Mouse (Mus musculus): Measurements from ENCODE around the gene Slc6a11.

DNA sequence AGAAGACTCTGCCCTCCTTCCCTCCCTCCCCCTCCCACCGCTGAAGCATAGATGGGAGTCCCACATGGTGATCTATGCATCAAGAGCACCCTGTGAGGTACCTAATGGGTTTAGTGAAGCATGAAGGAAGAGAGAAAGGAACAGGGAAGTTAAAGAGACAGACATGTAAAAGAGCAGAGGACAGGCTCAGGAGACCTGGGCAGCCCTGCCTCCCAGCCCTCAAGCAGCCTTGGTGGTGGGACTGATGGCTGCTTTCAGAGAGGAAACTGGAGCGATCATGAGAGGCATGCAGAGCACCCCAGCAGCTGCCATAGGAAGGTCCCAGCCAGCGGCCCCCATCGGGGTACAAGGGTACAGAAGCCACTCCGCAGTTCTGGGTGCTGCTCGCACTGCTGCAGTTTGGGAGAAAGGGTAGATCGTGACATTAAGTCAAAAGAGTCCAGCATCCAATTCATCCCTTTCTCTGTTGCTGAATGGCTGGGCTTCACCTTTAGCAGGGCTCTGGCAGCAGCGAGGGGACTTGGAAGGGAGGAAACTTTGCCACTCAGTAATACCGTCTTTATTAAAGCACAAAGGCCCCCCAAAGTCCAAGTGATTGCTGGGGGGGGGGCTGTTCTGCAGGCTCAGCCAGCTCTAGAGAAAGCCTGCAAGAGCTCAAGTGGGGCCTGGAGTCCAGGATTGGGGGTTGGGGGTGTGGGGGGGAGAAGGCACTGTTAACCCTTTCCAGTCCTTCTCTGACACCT lies 43.5 kb downstream of the Slc6a11 start:
- no peak for TF ChIP-seq BHLHE40 (IDR thresholded peaks at IDR 0.05; ENCODE audit: borderline replicate concordance, low read depth, low read length)
- TF ChIP-seq CHD1 (IDR thresholded peaks at IDR 0.05; ENCODE audit: low read depth, low read length) = no peak
- no peak for TF ChIP-seq CTCF (IDR thresholded peaks at IDR 0.05 in 2 of 3, conservative IDR thresholded peaks at IDR 0.05 in 1 of 3; ENCODE audit: control insufficient read depth in 1 of 3, insufficient read depth in 1 of 3, low read depth in 2 of 3, low read length in 3 of 3, poor library complexity in 1 of 3, severe bottlenecking in 1 of 3)
- no peak for TF ChIP-seq EP300 (IDR thresholded peaks at IDR 0.05; ENCODE audit: low read depth in 1 of 2, low read length in 2 of 2)
- no peak for TF ChIP-seq MAX (IDR thresholded peaks at IDR 0.05; ENCODE audit: low read length)
- TF ChIP-seq UBTF (IDR thresholded peaks at IDR 0.05; ENCODE audit: borderline replicate concordance, insufficient read depth, low read depth, low read length) = no peak
- no peak for TF ChIP-seq CHD2 (IDR thresholded peaks at IDR 0.05; ENCODE audit: low read length)
- TF ChIP-seq ELF1 (IDR thresholded peaks at IDR 0.05; ENCODE audit: low read depth, low read length) = no peak
- TF ChIP-seq POLR2A (IDR thresholded peaks at IDR 0.05; ENCODE audit: control insufficient read depth in 1 of 2, insufficient read depth in 1 of 2, low read depth in 1 of 2, low read length in 2 of 2, poor library complexity in 1 of 2) = no peak
- no peak for TF ChIP-seq TAL1 (IDR thresholded peaks at IDR 0.05; ENCODE audit: low read length)
- TF ChIP-seq HCFC1 (IDR thresholded peaks at IDR 0.05; ENCODE audit: low read depth, low read length) = no peak
- TF ChIP-seq NELFE (IDR thresholded peaks at IDR 0.05; ENCODE audit: low read depth, low read length) = no peak
- TF ChIP-seq POLR2AphosphoS5 (IDR thresholded peaks at IDR 0.05; ENCODE audit: borderline replicate concordance, low read depth, low read length) = no peak

Measured in MEL (cell line).